Mouse (Mus musculus): ENCODE data around the gene Slco2a1. TPM values are rescaled to one million over a fixed set of nuclear protein-coding genes. Genes with fewer than 3 reads are reported as not detected.

Gene Slco2a1
- polyA plus RNA-seq, 1 experiment from 2014 or later: 0.68 TPM

DNA sequence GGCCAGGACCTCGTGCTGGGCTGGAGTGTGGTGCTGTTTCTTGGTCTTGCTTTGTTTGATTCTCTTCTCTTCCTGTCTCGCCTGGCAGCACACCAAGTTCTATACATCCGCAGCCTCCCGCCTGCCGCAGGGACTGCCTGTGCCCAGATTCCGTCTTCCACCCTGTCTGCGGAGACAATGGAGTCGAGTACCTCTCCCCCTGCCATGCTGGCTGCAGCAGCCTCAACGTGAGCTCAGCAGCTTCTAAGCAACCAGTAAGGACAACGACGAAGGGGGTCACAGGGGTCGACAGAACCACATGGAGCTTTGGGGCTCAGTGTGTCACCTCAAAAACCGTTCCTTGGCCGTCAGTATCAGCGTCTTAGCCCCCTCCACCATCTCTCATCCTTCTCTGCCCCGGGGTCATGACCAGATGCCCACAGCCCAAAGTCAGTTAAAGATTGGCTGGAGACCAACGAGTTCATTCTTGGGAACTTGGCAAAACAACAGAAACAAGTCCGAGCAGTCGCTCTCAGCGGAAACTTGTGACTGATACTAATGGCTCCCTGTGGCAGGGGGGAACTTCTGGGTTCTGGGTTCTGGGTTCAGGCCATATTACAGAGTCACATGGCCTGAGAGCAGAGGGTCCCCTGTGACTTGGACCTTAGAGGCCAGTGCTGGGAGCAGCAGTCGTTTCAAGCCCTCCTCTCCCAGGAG is 88.5 kb downstream of the Slco2a1 start:
- Histone ChIP-seq H3K9me3 (no peaks in the 10 kb centered on the region), H3K4me1 (no peaks in the 10 kb centered on the region), H3K9ac (no peak overlapping the region), H3K27ac (no peak overlapping the region), H3K4me3 (replicated peaks) (no peak overlapping the region), H3K4me2 (no peak overlapping the region), H3K36me3 (replicated peaks) (no peaks in the 10 kb centered on the region), H3K27me3 (no peaks in the 10 kb centered on the region)
- no peak for ATAC-seq (ENCODE audit: low FRiP score)
- WGBS: 84% methylated on average over 21 of the region's 21 CpGs

DNA sequence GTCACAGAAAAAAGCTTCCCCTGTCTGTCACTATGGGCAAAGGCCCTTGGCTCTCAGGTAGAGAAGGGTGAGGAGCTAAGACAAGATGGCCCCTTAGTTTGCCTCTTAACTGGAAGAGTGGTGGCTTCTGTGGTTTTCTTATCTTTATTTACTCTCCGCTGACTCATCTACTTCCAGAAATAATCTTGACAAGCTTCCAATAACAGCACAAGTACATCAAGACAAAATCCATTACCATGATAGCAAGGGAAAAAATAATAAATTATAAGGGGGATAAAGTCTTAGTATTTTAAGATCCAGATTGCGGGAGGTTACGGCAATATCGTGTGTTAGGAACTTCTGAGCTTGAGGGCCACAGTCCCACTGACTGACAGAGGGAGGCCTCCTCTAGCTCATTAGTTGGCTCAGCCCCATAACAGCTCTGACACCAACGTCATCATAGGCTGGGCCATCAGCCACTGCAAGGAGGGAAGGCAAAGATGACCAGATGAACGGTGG is 89.7 kb downstream of the Slco2a1 start:
- Histone ChIP-seq H3K4me1 (no peaks in the 10 kb centered on the region), H3K27me3 (no peaks in the 10 kb centered on the region), H3K4me3 (replicated peaks) (no peak overlapping the region), H3K9me3 (no peaks in the 10 kb centered on the region), H3K4me2 (no peak overlapping the region), H3K9ac (no peak overlapping the region), H3K36me3 (replicated peaks) (no peaks in the 10 kb centered on the region), H3K27ac (no peak overlapping the region)
- no peak for ATAC-seq (ENCODE audit: low FRiP score)
- 94% methylated on average over 6 of the region's 6 CpGs for WGBS

DNA sequence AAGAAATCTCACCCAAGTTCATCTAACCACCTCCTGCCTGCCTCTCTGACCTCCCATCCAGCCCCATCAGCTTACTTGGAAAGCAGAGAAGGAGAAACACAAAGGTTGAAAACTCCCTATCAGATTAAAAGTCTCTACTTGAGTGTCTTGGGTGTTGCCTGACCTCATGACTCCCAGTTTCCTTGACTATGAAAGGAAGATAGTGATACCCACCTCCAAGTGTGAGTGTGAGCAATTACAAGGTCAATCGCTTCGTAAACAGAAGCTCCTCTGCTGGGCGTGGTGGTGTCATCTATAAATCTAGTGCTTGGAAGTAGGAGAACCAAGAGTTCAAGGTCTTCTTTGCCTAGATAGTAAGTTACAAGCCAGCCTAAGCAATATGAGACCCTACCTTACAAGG is 91.7 kb downstream of the Slco2a1 start:
- no peaks in the 10 kb centered on the region for H3K27me3 ChIP-seq
- 95% methylated on average over 3 of the region's 3 CpGs for WGBS
- ATAC-seq (ENCODE audit: low FRiP score): no peak

DNA sequence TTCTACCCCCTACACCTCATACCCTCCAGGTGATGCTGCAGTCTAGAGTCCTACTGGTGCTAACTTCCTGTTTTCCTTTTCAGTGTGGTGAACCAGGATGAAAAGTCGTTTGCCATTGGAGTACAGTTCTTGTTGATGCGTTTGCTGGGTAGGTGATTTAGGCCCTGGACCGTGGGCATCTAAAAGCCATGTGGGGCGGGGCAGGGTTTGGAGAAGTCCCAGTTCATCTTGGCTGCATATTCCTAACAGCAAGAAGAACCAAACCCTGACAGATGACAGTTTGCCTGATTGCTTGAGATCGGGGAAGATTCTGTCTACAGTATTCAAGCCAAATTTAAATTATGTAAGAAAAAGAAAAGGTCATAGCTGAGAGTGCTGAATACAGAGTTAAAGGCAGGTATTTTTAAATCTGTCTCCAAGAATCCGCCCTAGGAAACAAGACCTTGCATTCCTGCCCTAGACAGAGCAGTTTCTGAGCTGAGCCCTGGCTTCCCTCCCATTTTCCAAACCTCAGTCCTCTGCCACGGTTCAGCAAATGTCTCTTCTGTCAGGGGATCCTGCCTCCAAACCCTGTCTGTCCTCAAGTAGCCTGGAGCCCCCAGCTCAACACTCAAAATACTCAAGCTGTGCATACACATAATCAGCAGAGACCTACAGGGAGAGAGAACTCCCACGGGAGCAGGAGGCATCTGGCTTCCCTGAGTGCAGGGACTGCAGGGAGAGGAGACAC is 93.9 kb downstream of the Slco2a1 start:
- 80% methylated on average over 8 of the region's 8 CpGs for WGBS
- Histone ChIP-seq H3K9me3 (no peaks in the 10 kb centered on the region), H3K27me3 (no peaks in the 10 kb centered on the region), H3K36me3 (replicated peaks) (no peaks in the 10 kb centered on the region), H3K4me2 (no peak overlapping the region), H3K4me1 (no peaks in the 10 kb centered on the region), H3K27ac (no peak overlapping the region), H3K4me3 (replicated peaks) (no peak overlapping the region), H3K9ac (no peak overlapping the region)
- ATAC-seq (ENCODE audit: low FRiP score): no peak

More for the DNA sequence above, 91.7 kb downstream of the Slco2a1 start:
- Histone ChIP-seq H3K9ac (no peak overlapping the region), H3K4me1 (no peaks in the 10 kb centered on the region), H3K4me3 (replicated peaks) (no peak overlapping the region), H3K4me2 (no peak overlapping the region), H3K36me3 (replicated peaks) (no peaks in the 10 kb centered on the region), H3K27ac (no peak overlapping the region), H3K9me3 (no peaks in the 10 kb centered on the region)

DNA sequence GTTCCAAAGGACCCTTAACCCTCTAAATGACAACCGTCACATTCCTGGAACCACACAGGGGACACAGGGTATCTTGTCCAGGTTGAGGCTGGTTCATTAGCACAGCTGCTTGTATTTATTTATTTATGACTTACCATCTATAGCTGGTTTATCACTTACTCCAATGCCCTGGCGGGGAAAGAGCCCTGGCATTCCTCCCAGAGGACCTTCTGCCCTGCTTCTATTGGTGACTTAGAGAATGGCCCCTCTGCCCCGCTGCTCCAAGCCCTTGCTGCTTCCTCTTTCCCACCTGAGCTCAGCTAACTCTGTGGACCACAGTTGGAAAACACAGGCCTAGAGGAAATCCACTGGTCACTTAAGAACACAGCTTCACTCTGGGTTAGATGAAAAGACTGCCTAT is 94.9 kb downstream of the Slco2a1 start:
- Histone ChIP-seq H3K36me3 (replicated peaks) (no peaks in the 10 kb centered on the region), H3K27me3 (no peaks in the 10 kb centered on the region), H3K9ac (no peak overlapping the region), H3K27ac (no peak overlapping the region), H3K4me2 (no peak overlapping the region), H3K9me3 (no peaks in the 10 kb centered on the region), H3K4me1 (no peaks in the 10 kb centered on the region), H3K4me3 (replicated peaks) (no peak overlapping the region)
- 75% methylated on average over 3 of the region's 3 CpGs for WGBS
- no peak for ATAC-seq (ENCODE audit: low FRiP score)

DNA sequence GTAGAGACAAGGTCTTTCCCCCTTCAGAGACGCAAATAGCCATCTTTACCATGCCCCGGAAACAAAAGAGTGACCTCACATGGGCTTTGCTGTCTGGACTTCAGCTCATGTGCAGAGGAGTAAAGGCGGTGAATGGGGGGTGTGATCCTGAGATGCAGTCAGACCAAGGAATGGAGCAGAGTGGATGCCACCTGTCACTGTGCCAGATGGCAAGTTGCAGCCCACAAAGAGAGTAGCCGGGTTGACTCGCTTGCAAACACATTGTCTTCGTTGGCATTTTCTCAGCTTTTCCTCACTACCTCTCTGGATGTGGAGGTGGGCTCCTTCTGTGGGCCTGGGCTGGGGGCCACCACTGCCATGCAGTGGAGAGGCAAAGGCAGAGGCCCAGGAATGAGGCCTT is 98.2 kb downstream of the Slco2a1 start:
- no peak overlapping the region for H3K9ac ChIP-seq
- H3K27ac ChIP-seq: no peak overlapping the region
- peaks cover 8% of the 10 kb centered on the region; the same call in 1 of the 2 replicates for H3K27me3 ChIP-seq
- 86% methylated on average over 6 of the region's 6 CpGs for WGBS
- H3K4me3 ChIP-seq (replicated peaks): no peak overlapping the region
- no peaks in the 10 kb centered on the region for H3K4me1 ChIP-seq
- ATAC-seq (ENCODE audit: low FRiP score): no peak
- H3K9me3 ChIP-seq: no peaks in the 10 kb centered on the region
- H3K36me3 ChIP-seq (replicated peaks): no peaks in the 10 kb centered on the region
- H3K4me2 ChIP-seq: no peak overlapping the region

DNA sequence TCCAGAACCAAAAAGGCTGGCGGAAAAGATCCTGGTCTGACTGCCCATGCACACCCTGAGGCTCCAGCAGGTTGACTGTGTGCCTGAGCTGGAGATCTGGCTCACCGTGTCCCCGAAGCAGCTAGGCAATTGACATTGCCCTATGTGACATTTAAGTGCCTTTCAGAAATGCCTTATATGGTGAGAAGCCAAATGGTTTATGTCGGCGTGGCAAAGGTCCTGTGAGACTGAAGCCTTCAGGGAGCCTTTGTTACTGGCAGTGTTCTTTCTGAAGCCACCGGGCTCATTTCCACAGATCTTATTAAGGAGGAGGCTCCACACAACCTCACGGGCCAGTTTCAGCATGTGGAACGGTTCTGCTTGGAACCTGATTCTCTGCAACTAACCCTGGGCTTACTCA is 98.8 kb downstream of the Slco2a1 start:
- Histone ChIP-seq H3K4me2 (no peak overlapping the region), H3K4me1 (peaks cover 3% of the 10 kb centered on the region; the same call in 1 of the 2 replicates), H3K4me3 (replicated peaks) (no peak overlapping the region), H3K9me3 (no peaks in the 10 kb centered on the region), H3K27me3 (peaks cover 8% of the 10 kb centered on the region; the same call in 1 of the 2 replicates), H3K36me3 (replicated peaks) (no peaks in the 10 kb centered on the region), H3K9ac (no peak overlapping the region), H3K27ac (no peak overlapping the region)
- 83% methylated on average over 8 of the region's 8 CpGs for WGBS
- ATAC-seq (ENCODE audit: low FRiP score): no peak

DNA sequence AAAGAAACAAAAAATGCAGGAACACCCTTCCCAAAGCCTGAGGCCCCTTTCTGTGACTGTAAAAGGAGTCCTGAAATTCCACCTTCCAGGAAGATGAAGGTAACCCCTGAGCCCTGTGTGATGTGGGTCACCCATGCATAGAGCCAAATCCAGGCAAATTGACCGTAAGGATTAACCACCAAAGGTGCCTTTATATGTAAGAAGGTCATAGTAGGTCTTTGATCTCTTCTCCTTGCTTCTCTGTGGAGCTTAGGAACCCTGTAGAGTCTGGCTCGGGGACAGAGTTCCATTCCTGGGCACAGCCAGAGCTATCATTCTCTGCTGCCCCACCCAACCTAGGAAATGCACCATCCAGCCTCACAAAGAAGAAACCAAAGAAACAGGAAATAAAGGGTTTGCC is 100.1 kb downstream of the Slco2a1 start:
- Histone ChIP-seq H3K4me2 (no peak overlapping the region), H3K4me3 (replicated peaks) (no peak overlapping the region), H3K4me1 (peaks cover 7% of the 10 kb centered on the region; the same call in 1 of the 2 replicates), H3K36me3 (replicated peaks) (no peaks in the 10 kb centered on the region), H3K9me3 (no peaks in the 10 kb centered on the region), H3K27me3 (peaks cover 15% of the 10 kb centered on the region; the same call in 1 of the 2 replicates), H3K27ac (no peak overlapping the region), H3K9ac (no peak overlapping the region)
- WGBS: 34% methylated on average over 2 of the region's 2 CpGs
- no peak for ATAC-seq (ENCODE audit: low FRiP score)

DNA sequence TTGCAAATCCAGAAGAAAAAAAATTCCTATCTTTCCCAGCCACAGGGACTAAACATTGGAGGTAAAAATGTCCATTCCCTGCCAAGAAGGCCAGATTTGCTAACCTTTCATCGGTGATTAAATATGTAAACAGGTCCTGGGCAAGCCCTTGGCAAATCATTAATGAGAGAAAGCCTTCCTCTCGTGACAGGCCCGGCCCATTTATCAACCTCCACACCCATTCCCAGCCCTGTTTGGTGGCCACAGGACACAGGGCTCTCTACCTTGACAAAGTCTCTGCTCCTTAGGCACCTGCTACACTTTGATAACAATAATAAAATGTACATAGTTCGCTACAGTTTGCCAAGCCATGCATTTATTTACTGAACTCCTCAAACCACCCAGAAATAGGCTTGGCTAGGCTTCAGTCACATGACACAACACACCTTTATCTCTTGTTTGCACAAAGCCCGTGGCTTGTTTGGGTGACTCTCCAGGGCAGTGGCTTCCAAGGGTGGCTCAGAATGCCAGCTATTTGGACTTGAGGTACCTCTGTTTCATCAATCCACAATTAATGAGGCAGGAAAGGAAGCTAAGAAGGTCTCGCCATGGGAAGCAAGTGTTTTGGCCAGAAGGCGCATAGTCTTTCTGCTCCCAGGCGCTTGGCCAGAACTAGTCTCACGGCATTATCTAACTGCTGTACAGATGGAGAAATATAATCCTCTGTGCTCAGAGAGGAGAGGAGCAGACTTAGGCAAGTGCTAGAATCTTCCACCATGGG is 101.8 kb downstream of the Slco2a1 start:
- Histone ChIP-seq H3K36me3 (replicated peaks) (no peaks in the 10 kb centered on the region), H3K9ac (no peak overlapping the region), H3K27ac (no peak overlapping the region), H3K27me3 (peaks cover 16% of the 10 kb centered on the region; the same call in 1 of the 2 replicates), H3K4me3 (replicated peaks) (no peak overlapping the region), H3K9me3 (no peaks in the 10 kb centered on the region), H3K4me2 (no peak overlapping the region), H3K4me1 (peaks cover 7% of the 10 kb centered on the region; the same call in 1 of the 2 replicates)
- no peak for ATAC-seq (ENCODE audit: low FRiP score)
- 86% methylated on average over 9 of the region's 9 CpGs for WGBS

DNA sequence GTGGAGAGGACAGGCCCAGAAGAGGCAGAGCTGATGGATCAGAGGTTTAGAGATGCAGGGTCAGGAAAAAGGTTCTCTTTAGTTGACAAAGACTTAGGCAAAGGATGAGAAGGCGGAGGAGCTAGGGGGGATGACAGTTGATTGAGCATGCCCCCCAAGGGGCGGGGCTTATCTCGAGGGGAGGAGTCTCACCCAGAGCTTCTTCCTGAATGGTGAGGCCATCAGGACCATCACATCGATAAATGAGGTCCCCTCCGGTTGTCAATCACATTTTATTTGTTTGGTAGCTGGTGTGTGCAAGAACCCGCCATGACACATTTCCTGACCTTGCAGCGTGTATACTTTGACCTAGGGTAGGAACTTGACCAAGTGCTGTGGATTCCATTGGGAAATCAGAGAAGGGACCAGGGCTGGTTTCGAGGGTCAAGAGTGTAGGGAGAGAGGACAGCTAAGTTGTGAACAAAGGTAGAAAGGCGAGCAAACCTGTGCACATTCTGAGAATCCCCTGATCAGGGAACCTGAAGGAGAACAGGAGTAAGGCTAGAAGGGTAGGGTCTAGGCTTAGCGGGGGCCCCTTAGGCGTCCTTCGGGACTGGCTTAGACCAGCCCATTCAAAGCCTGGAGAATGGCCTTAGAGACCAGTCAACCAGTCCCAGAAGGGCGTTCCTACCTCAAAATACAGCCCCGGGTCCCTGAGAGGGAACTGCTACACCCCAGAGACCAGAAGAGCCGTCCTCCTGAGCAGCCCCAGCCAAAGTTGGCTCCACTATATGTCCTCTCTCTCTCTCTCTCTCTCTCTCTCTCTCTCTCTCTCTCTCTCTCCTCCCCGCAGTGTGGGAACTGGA is 102.7 kb downstream of the Slco2a1 start:
- no peak for ATAC-seq (ENCODE audit: low FRiP score)
- no peaks in the 10 kb centered on the region for H3K9me3 ChIP-seq
- H3K27me3 ChIP-seq: peaks cover 16% of the 10 kb centered on the region; the same call in 1 of the 2 replicates
- no peak overlapping the region for H3K4me2 ChIP-seq
- H3K27ac ChIP-seq: no peak overlapping the region
- no peak overlapping the region for H3K4me3 ChIP-seq (replicated peaks)
- 82% methylated on average over 16 of the region's 16 CpGs for WGBS
- no peaks in the 10 kb centered on the region for H3K36me3 ChIP-seq (replicated peaks)
- no peak overlapping the region for H3K9ac ChIP-seq
- H3K4me1 ChIP-seq: peaks cover 7% of the 10 kb centered on the region; the same call in 1 of the 2 replicates

DNA sequence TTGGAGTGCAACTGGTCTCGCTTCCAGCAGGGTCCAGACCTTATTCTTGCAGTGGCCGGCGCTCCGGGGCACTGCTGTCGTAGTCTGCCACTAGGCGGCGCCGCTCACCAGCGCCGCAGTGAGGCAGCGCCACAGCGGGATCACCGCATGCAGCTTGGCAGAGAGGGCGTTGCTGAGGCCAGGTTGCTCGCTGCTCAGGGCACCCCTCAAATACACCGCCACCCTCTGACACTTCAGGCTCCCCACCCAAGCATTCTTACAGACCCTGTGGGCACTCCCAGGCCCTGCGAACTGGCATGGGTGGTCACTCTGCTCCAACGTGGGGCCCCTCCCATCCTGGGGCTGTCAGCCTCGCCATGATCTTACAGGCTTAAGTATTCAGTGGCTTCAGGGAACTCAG is 103.7 kb downstream of the Slco2a1 start:
- WGBS: under 1% methylated on average over 19 of the region's 19 CpGs

More for the DNA sequence above, 103.7 kb downstream of the Slco2a1 start:
- Histone ChIP-seq H3K4me1 (peaks cover 7% of the 10 kb centered on the region; the same call in 1 of the 2 replicates), H3K36me3 (replicated peaks) (no peaks in the 10 kb centered on the region), H3K4me3 (replicated peaks) (peak overlapping the region; percentile 46), H3K4me2 (peak overlapping the region; percentile 83), H3K27ac (no peak overlapping the region), H3K9ac (peak overlapping the region; percentile 59), H3K9me3 (no peaks in the 10 kb centered on the region), H3K27me3 (peaks cover 16% of the 10 kb centered on the region; the same call in 1 of the 2 replicates)
- ATAC-seq (ENCODE audit: low FRiP score): peak; percentile 92

Data from forebrain, embryonic 12.5 days (tissue).